Mouse (Mus musculus) heart, adult 2 months (tissue): ENCODE measurements around the gene Hebp2.

Experiments used
- CTCF ChIP-seq: fragments of 200-600 bp; IDR thresholded peaks from 2 replicates; pipeline ENCODE4 v1.8.1; 2022; ENCODE audit warnings: antibody characterized with exemption, mild to moderate bottlenecking, moderate library complexity
- EP300 ChIP-seq: fragments of 200-500 bp; IDR thresholded peaks from 2 replicates; pipeline ENCODE4 v1.6.1; 2011; ENCODE audit warnings: low read depth, low read length, control low read depth; ENCODE audit not compliant: insufficient read depth
- POLR2A ChIP-seq: fragments of 200-500 bp; IDR thresholded peaks from 2 replicates; pipeline ENCODE4 v1.6.1; 2011; ENCODE audit warnings: mild to moderate bottlenecking, low read depth, low read length, control low read depth; ENCODE audit not compliant: insufficient read depth

DNA sequence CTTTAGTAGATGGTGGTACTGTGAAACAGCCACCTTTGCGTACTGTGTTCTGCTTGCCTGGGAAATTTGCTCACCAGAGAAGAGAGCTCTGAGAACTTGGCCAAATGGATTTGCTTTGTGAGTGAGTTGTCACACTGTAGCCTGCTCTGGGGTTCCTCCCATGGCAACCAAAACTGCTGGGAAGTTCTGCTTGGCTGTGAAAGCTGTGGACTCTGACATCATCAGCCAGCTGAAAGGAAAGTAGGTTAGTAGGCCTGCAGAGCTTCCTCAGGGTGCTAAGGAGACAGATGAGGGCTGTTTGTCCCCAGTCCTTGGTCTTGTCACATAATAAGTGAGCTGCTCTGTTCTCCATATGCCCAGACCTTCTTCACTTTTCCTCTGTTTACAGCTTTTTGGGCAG is 37.3 kb downstream of the Hebp2 start:
- TF ChIP-seq POLR2A, result no peak
- no peak for TF ChIP-seq CTCF
- no peak for TF ChIP-seq EP300
